Mouse (Mus musculus) heart, adult 11 months (tissue): ENCODE data around the gene Myo18a.
A peak's percentile ranks its signal among the peaks of the same experiment; 100 is the strongest.

ENCODE experiments used
- DNase-seq: peaks from one replicate; pipeline ENCODE4 v3.0.0; 2022

Myo18a gene

DNA sequence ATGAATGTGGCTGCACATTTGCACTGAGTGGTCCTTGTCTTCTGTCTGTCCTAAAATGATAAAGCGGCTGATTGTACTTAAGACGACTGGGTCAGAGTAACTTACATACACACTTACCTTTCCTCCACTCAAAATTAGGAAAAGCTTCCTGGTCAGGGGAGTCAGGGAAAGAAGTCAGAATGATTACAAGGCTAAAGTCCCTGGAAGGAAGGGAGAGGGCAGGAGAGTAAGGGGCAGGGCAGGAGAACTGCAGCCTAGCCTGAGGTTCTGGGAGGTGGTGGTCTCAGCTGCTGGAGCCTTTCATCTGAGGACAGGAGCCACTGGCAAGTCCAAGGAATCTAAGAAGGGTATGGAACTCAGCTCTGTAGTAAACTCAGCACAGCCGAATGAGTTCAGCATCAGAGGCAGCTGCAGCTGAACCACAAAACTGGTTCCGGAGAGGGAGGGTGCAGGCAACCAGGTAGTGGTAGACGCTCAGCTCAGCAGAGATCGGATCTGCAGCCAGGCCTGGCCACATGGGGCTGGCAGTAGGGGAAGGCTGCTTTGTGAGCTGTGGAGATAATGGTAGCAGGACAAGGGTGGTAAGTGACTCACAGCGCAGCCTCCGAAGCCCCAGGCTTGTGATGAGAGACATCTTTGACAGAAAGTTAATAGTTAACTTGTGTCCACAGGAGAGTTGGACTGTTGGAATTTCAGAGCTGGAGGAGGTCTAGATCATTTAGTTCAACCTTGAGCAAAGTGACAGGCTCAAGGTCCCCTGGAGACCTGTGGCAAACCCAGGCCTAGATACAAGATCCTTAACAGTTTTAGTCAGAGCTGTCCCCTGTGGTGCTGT lies 9.1 kb downstream of the Myo18a start:
- no peak for DNase-seq

DNA sequence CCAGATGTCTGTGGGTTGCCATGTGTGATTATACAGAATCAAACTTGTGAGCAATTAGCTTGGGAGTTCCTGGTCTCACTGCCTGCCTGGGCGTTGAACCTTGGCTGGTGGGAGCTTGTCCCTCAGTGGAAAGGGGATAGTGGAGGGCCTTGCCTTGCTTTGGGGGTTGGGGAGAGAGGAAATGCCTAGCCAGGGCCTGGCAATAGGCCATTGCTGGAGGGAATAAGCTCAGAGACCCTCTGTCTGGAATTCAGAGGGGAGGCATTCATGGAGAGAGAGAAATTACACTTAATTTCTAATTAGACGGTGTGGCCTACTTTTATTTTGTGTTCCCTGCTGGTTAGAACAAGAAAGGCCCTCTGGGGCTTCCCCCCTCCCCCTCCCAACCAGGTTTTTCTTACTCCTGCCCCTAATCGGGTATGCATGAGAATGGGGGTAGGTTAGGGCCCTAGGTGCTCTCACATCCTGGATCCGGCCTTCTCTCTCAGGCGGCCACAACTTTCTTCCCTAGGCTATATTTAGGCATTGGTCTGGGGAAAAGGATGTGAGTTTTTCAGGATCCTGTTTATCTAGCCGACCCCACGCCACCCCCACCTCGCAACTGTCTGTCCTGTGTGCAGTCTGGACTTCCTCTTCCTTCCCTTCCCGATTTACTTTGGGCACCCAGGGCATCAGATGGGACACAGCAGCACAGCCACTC lies 12.8 kb downstream of the Myo18a start:
- DNase-seq, result peak; percentile 97

DNA sequence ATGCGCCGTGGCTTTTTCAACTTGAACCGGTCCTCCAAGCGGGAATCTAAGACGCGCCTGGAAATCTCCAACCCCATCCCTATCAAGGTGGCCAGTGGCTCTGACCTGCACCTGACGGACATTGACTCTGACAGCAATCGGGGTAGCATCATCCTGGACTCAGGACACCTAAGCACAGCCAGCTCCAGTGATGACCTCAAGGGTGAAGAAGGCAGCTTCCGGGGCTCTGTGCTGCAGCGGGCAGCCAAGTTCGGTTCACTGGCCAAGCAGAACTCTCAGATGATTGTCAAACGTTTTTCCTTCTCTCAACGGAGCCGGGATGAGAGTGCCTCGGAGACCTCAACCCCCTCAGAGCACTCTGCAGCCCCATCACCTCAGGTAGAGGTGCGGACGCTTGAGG lies 14.4 kb downstream of the Myo18a start:
- DNase-seq, result peak; percentile 89

DNA sequence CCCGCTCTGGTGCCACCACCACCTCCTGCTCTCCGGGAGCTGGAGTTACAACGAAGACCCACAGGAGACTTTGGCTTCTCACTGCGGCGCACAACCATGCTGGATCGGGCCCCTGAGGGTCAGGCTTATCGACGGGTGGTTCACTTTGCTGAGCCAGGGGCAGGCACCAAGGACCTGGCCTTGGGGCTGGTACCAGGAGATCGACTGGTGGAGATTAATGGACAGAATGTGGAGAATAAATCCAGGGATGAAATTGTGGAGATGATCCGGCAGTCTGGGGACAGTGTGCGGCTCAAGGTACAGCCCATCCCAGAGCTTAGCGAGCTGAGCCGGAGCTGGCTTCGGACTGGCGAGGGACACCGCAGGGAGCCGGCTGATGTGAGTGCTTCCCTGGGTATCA lies 14.9 kb downstream of the Myo18a start:
- DNase-seq, result peak; percentile 84

DNA sequence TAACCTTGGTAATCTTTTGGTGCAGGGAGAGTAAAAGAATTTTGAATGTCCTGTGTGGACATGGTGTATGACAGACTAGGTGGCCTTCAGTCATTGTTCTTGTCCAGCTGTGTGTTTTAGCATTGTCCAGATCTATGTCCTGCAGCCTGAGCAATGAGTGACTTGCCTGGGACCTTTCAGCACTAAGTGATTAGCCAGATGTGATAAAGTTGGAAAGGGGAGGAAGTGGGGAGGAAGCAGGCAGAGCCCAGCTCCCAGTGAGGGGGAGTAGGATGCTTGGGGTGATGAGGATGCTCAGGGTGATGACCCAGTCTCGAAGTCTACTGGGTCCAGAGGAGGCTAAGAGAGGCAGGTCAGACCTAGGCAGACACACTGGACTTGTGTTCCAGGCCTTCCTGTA lies 16.2 kb downstream of the Myo18a start:
- peak; percentile 98 for DNase-seq

DNA sequence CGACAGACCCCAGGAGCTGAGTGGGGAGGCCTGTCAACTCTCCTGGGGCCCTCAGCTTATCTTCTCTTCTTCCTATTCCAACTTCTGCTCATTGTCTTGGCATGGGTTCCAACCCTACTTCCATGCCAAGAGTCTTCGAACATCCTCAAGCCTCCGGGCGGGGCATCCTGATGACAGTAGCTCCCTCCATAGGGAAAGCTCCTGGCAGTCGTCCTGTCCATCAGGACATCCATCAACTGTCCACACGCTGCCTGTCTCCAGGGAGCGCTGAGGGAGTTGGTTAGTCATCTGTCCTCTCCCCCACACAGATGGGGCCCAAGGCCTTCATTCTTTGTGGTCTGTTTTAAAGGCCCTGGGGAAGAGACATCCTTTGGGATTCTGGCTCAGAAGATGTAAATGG lies 18.0 kb downstream of the Myo18a start:
- peak; percentile 96 for DNase-seq

DNA sequence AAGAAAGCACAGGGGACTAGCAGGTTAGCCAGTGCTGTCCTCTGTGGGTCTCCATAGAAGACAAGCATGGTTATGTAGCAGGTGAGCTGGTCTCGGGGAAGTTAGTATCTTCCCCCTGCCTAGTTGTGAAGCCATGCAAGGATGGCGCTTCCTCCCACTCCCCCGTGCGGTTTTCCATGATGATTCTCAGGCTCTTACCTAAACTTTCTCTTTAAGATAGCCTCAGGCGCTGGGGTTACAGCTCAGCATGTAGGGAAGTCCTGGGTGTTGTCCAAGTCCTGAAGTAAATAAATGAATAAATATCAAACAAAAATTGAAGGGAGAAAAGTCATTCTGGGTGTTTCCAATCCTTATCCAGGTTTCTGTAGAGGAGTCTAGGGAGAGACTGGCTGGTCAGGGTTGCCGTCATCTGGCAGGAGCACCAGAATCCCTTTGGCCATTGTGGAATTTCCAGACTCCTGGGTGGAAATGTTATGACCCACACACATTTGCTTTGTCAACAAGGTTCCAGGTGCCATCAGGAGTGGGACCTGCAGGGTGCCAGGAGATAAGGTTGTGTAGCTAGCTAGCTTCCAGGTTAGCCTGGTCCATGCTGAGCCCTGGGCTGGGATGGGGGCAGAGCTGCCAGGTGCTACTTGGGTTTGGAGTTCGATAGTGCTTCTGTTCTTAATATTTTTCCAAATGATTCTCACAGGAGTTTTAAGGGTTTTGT lies 19.2 kb downstream of the Myo18a start:
- DNase-seq, result peak; percentile 76

DNA sequence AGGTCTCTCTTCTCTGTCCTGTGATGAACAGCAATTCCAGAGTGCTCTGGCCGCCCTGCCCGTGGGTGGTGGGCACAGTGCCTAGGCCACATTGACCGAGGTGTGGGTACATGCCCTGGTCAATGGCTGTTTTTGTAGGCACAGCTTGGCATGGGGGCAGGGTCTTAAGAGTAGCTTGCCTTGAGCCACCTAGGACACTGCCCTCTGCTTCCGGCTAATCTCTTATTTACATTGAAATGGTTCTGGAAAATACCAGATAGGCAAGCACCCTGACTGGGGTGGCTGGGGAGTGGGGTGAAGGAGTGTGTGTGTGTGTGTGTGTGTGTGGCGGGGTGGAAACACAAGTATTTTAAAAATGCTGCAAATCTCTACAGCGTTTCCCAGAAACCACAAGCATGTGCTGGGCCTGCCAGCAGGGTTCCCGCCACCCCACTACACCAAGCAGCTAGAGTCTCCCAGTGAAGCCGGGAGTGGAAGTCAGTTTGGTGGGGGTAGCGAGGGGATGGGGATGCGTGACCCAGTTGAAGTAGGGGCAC lies 20.2 kb downstream of the Myo18a start:
- peak; percentile 93 for DNase-seq

DNA sequence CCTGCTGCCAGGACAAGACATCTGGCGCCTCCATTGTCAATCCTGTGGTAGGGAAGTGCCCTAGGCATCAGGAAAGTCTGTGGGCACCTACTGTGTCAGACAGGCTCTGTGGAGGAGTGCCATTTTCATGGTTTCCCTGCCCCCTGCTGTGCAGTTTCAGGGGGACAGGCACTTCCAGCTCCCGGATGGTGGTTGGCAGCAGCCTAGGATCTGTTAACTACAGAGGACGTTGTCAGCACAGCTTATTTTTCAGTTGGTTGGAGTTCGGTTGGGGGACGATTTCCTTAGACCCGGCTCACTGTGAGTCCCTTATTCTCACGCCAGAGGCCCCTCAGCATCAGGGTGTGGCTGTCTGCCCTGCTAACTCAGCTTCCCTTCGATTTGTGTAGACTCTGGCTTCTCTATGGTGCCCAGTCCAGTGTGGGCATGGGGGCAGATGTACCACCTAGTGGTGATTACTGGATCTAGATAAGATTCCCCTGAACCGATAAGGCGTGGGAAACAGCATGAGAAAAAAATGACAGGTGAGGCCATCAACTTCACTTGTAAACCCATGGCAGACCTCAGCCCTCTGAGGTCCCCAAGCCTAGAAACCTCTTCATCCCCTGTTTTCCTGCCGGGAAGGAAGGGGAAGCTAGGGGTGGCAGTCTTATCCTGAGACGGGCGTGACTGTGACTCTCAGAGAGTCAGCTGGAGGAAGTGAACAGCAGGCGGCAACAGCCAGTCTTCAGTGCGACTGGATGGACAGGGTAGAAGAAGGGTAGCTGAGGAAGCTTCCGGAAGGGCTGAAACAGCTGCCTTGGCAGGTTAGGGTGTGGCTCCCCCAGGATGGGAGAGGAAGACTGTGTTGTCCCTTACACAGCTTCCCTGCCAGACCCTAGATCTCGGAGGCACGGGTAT lies 21.0 kb downstream of the Myo18a start:
- peak; percentile 96 for DNase-seq

DNA sequence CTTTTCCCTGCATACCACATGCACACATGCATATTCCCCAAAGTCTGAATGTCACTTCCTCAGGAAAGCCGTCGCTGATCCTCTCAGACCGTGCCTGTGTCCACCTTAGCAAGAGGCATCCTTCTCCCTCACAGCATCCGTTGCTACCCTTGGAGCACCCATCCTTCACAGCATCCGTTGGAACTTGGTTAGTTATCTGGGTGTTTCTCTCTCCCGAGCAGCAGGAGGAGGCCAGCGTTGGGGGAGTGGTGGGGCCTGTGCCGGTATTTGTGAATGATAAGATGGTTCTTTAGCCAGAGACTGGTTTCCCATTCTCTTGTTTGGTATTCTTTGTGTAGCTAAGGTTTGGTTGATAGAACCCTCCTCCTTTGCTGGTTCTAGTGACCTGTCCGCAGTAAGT lies 21.8 kb downstream of the Myo18a start:
- peak; percentile 90 for DNase-seq

DNA sequence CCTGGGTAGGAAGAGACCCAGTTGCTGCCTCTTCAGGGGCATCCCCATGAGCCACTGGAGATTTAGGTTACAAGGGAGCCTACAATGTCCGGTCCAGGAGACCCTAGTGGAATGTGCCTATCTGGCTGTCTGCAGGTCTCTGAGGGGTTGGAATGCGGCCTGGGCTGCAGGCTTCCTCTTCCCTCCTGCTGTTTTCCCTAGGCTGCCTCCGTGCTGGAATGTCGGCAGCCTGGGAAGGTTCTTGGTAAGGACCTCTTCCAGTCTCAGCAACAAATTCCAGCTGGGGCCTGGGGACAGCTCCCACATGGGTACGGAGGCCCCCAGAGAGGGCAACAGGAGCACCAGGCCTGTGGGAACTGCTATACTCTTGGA lies 22.3 kb downstream of the Myo18a start:
- no peak for DNase-seq

DNA sequence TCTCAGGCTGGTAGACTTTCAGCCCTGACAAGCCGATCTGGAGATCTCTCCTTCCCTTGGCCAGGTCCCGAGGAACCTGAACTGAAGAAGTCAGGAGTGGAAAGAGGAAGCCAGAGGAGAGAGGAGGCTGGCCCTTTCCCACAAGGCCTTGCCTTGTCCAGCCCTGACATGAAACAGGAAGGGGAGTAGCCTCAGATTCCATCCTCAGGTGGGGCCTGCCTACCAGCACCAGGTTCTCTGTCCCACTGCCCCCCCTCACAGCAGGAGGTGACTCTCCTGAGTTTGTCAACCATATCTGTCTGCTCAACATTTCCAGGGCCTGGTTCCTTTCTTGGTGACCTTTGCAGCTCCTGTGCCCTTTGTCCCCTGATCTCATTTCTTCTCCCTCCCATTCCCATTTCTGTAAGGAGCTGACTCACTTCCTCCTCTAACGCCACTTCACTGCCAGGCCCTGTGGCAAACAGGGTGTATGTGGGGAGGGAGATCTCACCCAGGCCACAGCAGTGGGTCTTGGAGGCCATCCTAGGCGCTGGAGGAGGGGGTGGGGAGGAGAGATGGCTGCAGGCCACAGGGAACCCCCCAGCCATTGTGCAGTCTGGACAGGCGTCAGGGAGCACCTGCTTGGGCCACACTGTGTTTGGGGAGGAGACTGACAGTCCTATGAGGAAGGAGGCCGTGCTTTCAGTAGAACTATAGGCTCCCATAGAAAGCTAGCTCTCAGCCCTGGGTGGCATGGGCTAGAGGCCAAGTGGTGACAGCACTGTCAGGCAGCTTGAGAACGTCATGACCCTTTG lies 22.9 kb downstream of the Myo18a start:
- DNase-seq, result peak; percentile 97

DNA sequence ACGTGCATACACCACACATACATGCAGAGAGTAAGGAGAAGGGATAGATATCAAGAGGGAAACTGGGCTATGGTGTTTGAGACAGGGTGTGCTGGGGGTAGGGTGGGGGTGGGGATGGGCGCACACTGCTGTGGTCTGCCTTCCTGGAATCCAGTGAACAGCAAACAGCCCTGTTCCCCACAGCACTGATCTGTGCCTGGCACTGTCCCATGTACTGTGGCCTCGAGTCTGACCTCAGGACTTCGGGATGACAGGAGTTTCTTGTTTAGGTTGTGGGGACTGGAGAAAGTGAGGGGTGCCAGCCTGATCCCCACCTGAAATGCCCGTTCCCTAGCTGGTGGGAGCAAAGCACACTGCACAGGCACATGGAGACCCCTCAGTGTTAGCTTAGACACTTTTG lies 24.7 kb downstream of the Myo18a start, which contains the start of gene Gm10277:
Gene Gm10277 (minus strand): TSS at position 41 of the 400 bp plus-strand sequence.
- no peak for DNase-seq

DNA sequence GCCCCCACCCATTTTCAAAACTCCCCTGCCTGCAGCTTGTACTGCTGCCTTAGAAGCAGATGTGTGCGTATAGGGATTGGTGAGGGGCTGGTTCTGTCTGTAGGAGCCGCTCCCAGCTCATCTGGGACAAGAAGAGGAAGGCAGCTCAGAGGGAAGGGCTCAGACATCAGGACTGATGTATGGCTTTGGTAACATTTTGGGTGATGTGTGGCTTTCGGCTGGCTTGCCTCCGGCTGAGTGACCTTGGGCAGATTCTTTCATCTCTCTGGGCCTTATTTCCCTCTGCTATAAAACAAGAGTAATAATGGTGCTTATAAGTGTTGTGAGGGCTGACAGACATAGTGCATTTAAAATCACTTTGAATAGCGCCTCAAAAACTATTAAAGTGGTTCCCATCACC lies 26.5 kb downstream of the Myo18a start:
- DNase-seq, result peak; percentile 83

DNA sequence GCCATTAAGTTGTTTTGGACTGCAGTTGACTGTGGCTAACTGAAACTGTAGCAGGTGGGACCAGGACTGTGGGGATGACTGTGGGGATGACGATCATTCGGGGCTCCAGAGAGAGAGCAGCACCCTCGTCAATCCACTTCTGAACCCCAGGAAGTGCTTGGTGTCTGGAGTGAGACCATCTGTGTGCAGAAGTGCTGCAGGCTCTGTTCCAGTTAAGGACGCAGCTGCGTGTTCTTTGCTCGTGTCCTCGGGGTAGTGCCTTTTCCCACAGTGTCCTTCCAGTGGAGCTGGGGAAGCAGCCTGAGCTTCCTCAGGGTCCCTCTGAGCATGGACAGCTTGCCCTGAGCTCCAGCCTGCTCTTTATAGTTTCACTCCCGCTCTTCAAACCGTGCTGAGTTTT lies 27.2 kb downstream of the Myo18a start:
- DNase-seq, result peak; percentile 90

DNA sequence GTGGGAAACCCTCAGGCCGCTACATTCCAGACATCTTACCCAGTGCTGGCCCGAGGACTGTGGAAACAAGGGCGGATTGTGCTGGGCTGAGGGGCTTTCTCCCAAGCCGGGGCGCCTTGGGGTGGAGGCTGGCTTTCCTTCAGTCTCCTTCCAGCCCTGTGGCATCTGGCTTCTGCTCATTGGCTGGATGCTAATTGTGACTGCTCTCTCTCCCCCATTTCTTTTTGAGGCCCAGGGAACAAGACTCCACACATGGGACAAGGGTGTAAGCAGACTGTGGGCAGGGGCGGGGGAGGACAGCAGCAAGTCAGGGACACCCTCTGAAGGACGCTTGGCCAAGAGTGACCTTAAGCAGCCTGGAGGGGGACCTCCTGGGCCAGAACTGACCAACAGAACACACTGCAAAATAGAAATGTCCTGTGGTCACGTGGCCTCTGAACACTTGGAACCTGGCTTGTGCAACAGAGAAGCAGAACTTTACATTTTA lies 28.2 kb downstream of the Myo18a start:
- DNase-seq, result peak; percentile 94

DNA sequence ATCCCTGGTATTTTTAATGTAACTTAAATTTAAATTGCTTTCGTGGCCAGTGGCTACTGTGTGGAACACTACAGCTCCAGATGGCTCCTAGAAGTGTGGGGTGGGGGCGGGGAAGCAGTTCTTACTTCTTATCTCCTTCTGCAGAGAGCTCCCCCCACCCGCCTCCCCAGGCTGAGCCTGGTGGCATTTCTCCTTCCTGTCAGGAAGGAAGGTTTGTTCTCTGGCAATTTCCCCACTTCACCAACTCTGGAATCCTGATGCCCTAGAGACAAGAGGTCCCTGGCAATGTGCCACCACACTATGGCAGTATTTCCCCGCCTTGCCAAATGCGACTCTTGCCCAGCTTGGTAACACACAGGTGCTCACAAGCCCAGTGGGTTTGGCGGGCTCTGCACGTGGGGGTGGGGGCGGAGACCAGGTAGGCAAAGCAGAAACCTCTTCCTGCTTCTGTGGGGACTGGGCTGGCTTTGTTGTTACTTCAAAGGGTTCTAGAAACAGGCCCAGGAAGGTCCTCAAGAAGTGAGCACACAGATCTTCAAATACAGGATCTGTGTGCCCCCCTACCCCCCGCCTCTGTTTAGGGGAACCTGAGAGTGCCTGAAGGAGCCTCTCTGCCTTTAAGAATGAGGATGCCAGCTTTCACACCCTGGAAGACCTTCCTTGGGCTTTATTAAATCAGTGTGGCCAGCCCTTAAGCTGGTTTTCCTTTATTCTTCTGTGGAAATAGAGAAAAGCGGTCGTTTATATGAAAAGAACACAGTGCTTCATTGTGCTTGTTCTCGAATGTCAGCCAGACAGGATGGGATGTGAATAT lies 28.9 kb downstream of the Myo18a start:
- peak; percentile 93 for DNase-seq

DNA sequence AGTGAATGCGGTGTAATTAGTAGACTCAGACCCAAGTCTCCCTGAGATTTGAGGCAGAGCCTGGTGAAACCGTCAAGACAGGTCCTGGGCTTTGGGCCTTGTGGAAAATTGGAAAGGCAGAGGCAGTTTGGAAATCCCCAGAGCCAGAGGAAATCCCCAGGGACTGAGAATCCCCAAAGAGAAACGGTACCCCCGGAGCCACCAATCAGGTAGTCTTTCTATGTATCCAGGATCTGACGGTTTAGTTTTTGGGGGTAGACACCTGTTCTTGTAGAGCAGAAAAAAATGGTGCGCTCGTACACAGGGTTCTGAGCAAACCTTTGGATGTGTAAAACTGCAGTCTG lies 29.5 kb downstream of the Myo18a start:
- peak; percentile 90 for DNase-seq

DNA sequence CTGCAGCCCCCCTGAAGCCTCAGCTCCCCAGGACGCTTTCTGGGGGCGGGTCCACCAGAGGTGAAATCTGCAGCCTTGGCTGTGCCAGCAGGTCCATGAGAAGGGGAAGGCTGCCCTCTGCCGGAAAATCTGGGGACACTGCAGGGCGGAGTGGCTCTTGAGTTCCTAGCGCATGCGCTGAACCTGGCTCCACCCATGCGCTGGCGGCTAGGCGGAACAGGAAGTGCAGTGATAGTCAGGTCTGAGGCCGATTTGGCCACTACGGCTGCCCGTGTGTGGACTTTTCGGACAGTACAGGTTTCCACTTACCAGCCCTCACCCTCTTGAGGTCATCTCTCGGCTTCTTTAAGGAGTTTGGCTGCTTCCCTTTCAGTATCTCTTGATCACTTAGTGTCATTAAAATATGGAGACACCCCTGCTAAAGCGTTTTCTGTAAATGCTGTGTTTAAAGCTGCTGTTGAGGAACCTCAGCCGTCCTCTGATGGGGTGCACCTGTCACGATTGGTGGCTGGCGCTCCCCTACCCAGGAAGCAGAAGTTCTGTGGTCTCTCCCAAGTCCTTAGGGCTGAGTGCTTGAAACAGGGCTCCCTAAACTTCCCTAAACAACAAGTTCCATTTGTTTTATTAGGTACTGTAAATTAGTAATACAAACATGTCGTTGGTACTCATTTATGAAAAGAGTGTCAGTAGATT lies 30.3 kb downstream of the Myo18a start:
- DNase-seq, result peak; percentile 99

DNA sequence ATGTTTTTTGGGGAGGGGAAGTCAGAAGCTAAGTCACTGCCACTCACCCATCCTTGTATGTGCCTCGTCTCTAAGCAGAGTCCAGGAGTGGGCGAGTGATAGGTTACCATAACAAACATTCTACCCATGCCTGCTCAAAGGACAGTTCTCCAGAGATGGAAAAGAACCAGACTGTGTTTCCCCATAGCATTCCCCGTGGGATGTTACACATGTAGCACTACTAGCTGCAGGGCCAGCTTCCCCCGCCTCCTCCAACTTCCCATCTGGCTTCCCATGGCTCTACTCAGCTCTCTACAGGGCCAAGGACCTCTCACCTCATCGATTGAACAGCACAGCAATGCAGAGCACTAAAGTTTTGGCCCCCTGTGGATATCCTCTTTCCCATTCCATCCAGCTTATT lies 32.2 kb downstream of the Myo18a start:
- DNase-seq, result no peak
